Mouse (Mus musculus) liver, postnatal 0 days (tissue): ENCODE data around the gene Srl.

ENCODE experiments used
- CTCF ChIP-seq: sonication (generic); IDR thresholded peaks from 2 replicates; pipeline ENCODE4 v1.5.1; 2016; ENCODE audit warnings: antibody characterized with exemption, low read depth
- EP300 ChIP-seq: IDR thresholded peaks from 2 replicates; pipeline ENCODE4 v1.6.1; 2016; ENCODE audit warnings: antibody characterized with exemption, low read depth, mild to moderate bottlenecking

- TF ChIP-seq EP300 (no peak), CTCF (no peak)
Observed at GRCm38 (mm10) chr16:4473231-4473630, 68.4 kb downstream of the Srl start.
